Mouse (Mus musculus): ENCODE results near the gene Pitpnb. TPM values are rescaled to one million over a fixed set of nuclear protein-coding genes. Genes with fewer than 3 reads are reported as not detected.

The Pitpnb gene
- polyA plus RNA-seq, 1 experiment: 0.76 TPM

GRCm38 (mm10) chr5:111363446-111364062 lies 33.0 kb downstream of the Pitpnb start:
- no peaks in the 10 kb centered on the region for H3K4me1 ChIP-seq (ENCODE audit: control insufficient read depth)
- no peaks in the 10 kb centered on the region for H3K27me3 ChIP-seq (ENCODE audit: control insufficient read depth)
- peaks cover 87% of the 10 kb centered on the region for H3K36me3 ChIP-seq (ENCODE audit: control insufficient read depth)
- H3K4me3 ChIP-seq (replicated peaks): no peak overlapping the region
- no peaks in the 10 kb centered on the region for H3K9me3 ChIP-seq (ENCODE audit: control insufficient read depth, low read length)
- TF ChIP-seq TAL1 (IDR thresholded peaks at IDR 0.05; ENCODE audit: low read length) (no peak), GATA1 (IDR thresholded peaks at IDR 0.05; ENCODE audit: low read length) (no peak)

- no peak for TF ChIP-seq TAL1 (IDR thresholded peaks at IDR 0.05; ENCODE audit: low read length)
- no peak for TF ChIP-seq GATA1 (IDR thresholded peaks at IDR 0.05; ENCODE audit: low read length)
- Histone ChIP-seq H3K36me3 (ENCODE audit: control insufficient read depth) (peaks cover 87% of the 10 kb centered on the region), H3K9me3 (ENCODE audit: control insufficient read depth, low read length) (no peaks in the 10 kb centered on the region), H3K4me1 (ENCODE audit: control insufficient read depth) (no peaks in the 10 kb centered on the region), H3K27me3 (ENCODE audit: control insufficient read depth) (no peaks in the 10 kb centered on the region), H3K4me3 (replicated peaks) (no peak overlapping the region)
Observed at GRCm38 (mm10) chr5:111364533-111364932, 34.0 kb downstream of the Pitpnb start.

- Histone ChIP-seq H3K36me3 (ENCODE audit: control insufficient read depth) (peaks cover 87% of the 10 kb centered on the region), H3K4me1 (ENCODE audit: control insufficient read depth) (peaks cover 6% of the 10 kb centered on the region), H3K9me3 (ENCODE audit: control insufficient read depth, low read length) (no peaks in the 10 kb centered on the region), H3K4me3 (replicated peaks) (no peak overlapping the region), H3K27me3 (ENCODE audit: control insufficient read depth) (no peaks in the 10 kb centered on the region)
- no peak for TF ChIP-seq TAL1 (IDR thresholded peaks at IDR 0.05; ENCODE audit: low read length)
- no peak for TF ChIP-seq GATA1 (IDR thresholded peaks at IDR 0.05; ENCODE audit: low read length)
Observed at GRCm38 (mm10) chr5:111366140-111366539, 35.6 kb downstream of the Pitpnb start.

GRCm38 (mm10) chr5:111367937-111368517 lies 37.5 kb downstream of the Pitpnb start:
- Histone ChIP-seq H3K4me3 (replicated peaks) (no peak overlapping the region), H3K4me1 (ENCODE audit: control insufficient read depth) (peaks cover 9% of the 10 kb centered on the region), H3K36me3 (ENCODE audit: control insufficient read depth) (peaks cover 89% of the 10 kb centered on the region), H3K27me3 (ENCODE audit: control insufficient read depth) (no peaks in the 10 kb centered on the region), H3K9me3 (ENCODE audit: control insufficient read depth, low read length) (no peaks in the 10 kb centered on the region)
- TF ChIP-seq GATA1 (IDR thresholded peaks at IDR 0.05; ENCODE audit: low read length) (no peak), TAL1 (IDR thresholded peaks at IDR 0.05; ENCODE audit: low read length) (no peak)

GRCm38 (mm10) chr5:111368576-111368975 lies 38.0 kb downstream of the Pitpnb start:
- H3K9me3 ChIP-seq (ENCODE audit: control insufficient read depth, low read length): no peaks in the 10 kb centered on the region
- no peak for TF ChIP-seq TAL1 (IDR thresholded peaks at IDR 0.05; ENCODE audit: low read length)
- no peak for TF ChIP-seq GATA1 (IDR thresholded peaks at IDR 0.05; ENCODE audit: low read length)
- peaks cover 89% of the 10 kb centered on the region for H3K36me3 ChIP-seq (ENCODE audit: control insufficient read depth)
- H3K4me3 ChIP-seq (replicated peaks): no peak overlapping the region
- H3K4me1 ChIP-seq (ENCODE audit: control insufficient read depth): peaks cover 9% of the 10 kb centered on the region
- no peaks in the 10 kb centered on the region for H3K27me3 ChIP-seq (ENCODE audit: control insufficient read depth)

- H3K4me1 ChIP-seq (ENCODE audit: control insufficient read depth): peaks cover 7% of the 10 kb centered on the region
- no peaks in the 10 kb centered on the region for H3K27me3 ChIP-seq (ENCODE audit: control insufficient read depth)
- H3K4me3 ChIP-seq (replicated peaks): no peak overlapping the region
- H3K9me3 ChIP-seq (ENCODE audit: control insufficient read depth, low read length): no peaks in the 10 kb centered on the region
- no peak for TF ChIP-seq TAL1 (IDR thresholded peaks at IDR 0.05; ENCODE audit: low read length)
- TF ChIP-seq GATA1 (IDR thresholded peaks at IDR 0.05; ENCODE audit: low read length): no peak
- peaks cover 97% of the 10 kb centered on the region for H3K36me3 ChIP-seq (ENCODE audit: control insufficient read depth)
Observed at GRCm38 (mm10) chr5:111375616-111376015, 45.1 kb downstream of the Pitpnb start.

GRCm38 (mm10) chr5:111376276-111377020 lies 45.9 kb downstream of the Pitpnb start:
- no peaks in the 10 kb centered on the region for H3K27me3 ChIP-seq (ENCODE audit: control insufficient read depth)
- no peaks in the 10 kb centered on the region for H3K9me3 ChIP-seq (ENCODE audit: control insufficient read depth, low read length)
- H3K4me3 ChIP-seq (replicated peaks): no peak overlapping the region
- TF ChIP-seq TAL1 (IDR thresholded peaks at IDR 0.05; ENCODE audit: low read length) (no peak), GATA1 (IDR thresholded peaks at IDR 0.05; ENCODE audit: low read length) (no peak)
- H3K4me1 ChIP-seq (ENCODE audit: control insufficient read depth): no peaks in the 10 kb centered on the region; the same call in 1 of the 2 replicates
- H3K36me3 ChIP-seq (ENCODE audit: control insufficient read depth): peaks cover 97% of the 10 kb centered on the region

- H3K9me3 ChIP-seq (ENCODE audit: control insufficient read depth, low read length): no peaks in the 10 kb centered on the region
- H3K36me3 ChIP-seq (ENCODE audit: control insufficient read depth): peaks cover 92% of the 10 kb centered on the region
- no peaks in the 10 kb centered on the region for H3K4me1 ChIP-seq (ENCODE audit: control insufficient read depth)
- H3K4me3 ChIP-seq (replicated peaks): no peak overlapping the region
- no peaks in the 10 kb centered on the region for H3K27me3 ChIP-seq (ENCODE audit: control insufficient read depth)
- no peak for TF ChIP-seq TAL1 (IDR thresholded peaks at IDR 0.05; ENCODE audit: low read length)
- no peak for TF ChIP-seq GATA1 (IDR thresholded peaks at IDR 0.05; ENCODE audit: low read length)
Observed at GRCm38 (mm10) chr5:111378126-111378993, 47.8 kb downstream of the Pitpnb start.

All from erythroblast, embryonic 14.5 days (primary cell).